Mouse (Mus musculus) urinary bladder, postnatal 10 days (tissue): Measurements from ENCODE around the gene Erp44.
A peak's percentile ranks its signal among the peaks of the same experiment; 100 is the strongest.

Experiments used
- DNase-seq: peaks from one replicate; pipeline ENCODE4 v3.0.0; 2022; ENCODE audit warnings: low spot score

Erp44 gene

DNA sequence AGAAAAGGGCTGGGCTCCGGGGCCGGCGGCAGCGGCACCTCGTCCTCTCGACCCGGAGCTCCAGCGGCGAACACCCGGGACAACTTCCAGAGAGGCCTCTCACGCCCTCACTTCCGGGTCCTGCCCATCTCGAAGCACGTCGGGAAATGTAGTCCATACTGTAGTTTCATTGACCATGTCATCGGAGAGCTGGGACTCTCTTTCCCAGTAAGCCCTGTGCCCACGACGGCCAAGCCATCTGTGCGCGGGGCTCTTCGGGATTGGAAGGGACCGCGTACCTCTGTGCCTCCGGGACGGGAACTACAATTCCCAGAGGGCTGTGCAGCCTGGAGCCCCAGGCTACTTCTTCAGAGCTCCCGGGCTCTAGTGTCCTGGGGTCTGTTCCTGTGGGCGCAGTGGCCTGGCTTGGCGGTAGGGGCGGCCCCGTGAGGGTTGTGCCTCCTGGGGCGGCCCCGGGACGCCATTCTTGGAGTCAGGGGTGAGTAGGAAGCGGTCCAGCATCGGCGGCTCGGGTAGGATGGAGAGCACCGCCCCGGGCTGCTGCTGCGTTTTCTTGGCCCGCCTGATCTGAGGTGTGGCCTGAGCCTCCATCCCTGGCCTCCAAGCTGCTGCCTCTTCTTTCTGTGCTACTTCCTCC is at the start of gene Erp44, which contains the start of gene Invs:
Gene Erp44, minus strand, starts transcription at position 61 of the 637 bp plus-strand sequence.
Gene Invs, plus strand, starts transcription at position 263 of the 637 bp plus-strand sequence.
- peak; percentile 58 for DNase-seq

DNA sequence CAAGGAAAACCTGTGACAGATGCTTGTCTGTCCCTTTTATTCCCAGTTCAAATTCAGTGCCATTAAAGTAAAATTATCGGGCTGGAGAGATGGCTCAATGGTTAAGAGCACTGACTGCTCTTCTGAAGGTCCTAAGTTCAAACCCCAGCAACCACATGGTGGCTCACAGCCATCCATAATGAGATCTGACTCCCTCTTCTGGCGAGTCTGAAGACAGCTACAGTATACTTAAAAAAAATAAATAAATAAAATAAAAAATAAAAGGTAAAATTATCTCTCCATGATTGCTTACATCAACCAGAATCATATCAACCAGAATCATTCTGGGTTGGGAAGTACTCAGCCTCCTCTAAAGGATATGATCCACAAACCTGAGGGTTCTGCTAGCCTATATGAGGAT is 48.7 kb upstream of the Erp44 start:
- DNase-seq, result no peak

DNA sequence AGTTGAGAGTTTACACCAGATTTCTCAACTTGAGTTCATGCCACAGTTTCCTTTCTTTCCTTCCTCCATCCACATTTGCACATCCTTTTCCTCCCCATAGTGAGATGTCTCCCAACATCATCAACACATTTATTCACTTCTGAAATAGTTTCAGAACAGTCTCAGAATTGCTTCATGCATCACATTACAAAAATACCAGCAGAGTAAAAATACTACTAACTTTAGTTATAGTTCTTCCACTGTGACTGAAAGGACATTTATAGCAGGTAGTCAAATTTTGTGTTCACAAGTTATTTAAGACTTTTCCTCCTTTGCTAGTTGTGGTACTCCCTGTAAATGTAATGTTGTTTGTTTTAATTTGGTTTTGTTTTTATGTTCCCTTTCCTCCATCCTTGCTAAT is 47.8 kb upstream of the Erp44 start:
- no peak for DNase-seq

DNA sequence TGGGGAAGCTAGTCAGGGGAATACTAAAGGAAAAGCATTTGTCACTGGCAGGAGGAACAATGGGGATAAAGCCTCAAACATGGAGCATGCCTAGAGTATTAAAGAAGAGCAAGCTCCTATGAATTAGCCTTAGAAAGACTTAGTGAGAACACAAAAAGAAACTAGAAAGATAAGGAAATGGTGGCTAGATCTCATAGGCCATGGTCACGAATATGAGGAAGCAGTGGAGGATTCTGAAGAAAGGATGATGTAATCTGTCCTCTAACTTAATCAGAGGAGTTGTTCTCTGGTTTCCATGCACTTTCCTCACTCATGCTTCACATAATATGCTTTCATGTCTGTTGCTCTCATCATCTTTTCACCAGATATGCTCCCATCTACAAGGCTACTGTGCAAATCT is 42.7 kb upstream of the Erp44 start:
- no peak for DNase-seq

DNA sequence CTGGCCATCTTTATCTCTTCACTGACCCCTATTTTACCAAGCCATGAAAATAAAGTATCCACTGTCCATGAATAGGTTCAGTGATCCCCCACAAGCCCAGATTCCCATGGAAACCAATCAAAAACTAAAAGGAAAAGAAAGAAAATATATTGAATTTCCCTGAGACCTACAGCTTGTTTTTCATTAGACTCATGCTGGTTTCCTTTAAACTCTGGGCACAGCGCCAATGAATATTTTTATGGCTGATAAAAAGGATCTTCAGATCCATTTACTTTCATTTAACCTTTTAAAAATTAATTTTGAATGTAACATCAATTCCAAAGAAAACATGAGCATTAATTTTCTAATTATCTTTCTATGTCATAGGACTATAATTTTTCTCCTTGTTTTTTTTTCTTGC is 41.9 kb upstream of the Erp44 start:
- no peak for DNase-seq

DNA sequence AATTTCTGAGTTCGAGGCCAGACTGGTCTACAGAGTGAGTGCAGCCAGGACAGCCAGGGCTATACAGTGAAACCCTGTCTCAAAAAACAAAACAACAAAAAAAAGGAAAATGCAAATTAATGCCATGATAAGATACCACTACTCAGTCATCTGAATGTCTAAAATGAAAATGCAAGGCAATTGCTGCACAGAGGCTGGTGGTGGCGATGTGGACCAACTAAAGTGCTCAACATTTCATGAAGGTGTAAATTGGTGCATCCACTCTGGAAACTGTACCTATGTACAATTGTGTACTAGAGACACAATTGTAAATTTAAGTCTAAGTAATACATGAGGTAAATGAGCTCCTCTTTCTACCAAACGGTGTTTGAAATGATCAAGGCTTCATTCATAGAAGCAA is 36.7 kb upstream of the Erp44 start:
- no peak for DNase-seq

DNA sequence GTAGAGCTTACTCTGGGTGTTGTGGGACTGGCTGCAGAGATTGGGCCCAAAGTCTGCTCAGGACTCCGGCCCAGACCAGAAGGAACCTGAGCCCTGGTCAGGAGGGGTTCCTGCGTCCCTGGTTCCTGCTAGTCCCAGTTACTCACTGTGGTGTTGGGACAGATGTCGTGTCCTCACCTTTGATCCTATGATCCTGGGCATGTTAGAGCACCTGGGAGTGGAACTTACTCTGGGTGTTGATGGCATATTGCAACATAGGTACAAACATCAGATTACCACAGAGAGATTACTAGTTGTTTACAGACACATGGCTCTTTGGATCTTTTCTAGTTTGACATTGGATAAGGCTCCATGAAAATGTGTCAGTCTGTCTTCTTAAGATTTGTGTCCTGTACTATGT is 35.5 kb upstream of the Erp44 start:
- no peak for DNase-seq

DNA sequence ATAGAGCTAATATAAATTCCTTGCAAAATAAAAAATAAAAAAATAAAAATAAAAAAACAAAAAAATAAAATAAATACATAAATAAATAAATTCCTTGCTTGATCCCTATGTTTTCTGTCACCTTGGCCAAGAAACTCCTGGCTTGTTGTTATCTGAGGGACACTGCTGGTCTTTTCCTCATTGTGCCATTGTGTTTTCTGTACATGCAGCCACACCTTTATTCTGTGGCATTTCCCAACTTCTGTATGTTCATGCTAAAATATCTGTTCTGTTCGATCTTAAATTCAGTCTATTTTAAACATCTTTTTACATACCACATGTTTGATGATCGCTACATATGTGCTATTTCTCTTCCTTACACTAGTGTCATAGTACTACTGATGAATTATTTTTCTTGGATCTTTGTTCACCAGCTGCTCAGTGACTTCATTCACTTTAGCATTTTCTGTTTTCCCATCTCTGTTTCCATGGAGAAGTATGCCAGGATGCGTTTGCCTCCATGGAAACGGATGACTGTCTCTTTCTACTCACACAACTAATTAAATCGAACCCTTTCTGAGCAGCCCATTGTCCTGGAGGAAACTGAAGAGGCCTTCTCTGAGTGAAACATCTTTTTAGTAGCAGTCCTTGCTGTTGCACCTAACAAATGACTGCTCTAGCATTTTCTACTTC is 7.9 kb upstream of the Erp44 start:
- DNase-seq, result no peak

DNA sequence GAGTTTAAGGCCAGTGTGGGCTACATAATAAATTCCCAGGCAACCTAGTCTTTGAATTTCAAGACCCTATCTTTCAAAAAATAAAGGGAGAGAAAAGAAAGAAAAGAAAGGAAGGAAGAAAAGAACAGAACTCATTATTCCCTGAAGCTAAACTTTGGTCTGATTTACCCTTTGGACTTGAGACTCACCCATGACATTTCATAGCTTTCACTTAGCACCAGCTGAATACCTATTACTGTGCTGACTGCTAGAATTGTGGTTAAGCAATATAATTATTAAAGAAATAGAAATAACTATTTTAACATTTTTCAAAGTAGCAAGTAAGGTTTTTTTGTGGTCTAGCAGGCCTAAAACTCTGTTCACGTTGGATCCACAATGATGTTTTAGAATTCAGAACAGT is 1.8 kb upstream of the Erp44 start:
- DNase-seq, result no peak

DNA sequence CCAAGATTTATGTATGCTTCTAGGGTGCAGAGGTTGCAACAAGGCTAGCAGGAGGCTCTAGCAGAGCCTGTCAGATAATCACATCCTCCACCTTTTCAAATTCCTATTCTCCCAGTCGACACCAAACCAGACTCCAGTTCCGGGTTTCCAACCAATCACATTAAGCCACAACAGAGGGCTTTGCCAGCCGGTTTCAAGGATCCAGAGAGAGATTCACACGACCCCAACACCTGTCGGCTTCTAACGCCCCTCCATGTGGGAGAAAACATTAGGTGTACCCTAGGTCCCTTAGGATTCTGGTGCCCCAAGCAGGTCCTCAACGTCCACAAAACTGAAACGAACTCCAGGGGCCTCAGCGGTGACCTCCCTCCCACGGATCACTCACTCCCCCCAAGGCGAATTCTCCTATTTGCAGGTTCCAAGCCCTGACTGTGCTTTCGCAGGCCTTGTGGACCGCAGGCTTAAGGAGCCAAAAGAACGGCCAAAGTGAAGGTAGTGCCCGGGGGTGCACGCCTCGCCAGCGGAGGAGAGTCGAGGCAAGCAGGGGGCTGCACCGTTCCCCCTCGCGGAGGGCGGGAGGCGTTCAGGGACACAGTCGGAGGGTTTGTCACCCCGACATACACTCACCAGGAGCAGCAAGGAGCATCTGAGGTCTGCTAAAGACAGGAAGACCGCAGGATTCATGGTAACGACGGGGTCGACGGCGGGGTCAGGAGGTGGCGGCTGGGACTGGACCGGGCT is 431 bp downstream of the Erp44 start:
- no peak for DNase-seq

DNA sequence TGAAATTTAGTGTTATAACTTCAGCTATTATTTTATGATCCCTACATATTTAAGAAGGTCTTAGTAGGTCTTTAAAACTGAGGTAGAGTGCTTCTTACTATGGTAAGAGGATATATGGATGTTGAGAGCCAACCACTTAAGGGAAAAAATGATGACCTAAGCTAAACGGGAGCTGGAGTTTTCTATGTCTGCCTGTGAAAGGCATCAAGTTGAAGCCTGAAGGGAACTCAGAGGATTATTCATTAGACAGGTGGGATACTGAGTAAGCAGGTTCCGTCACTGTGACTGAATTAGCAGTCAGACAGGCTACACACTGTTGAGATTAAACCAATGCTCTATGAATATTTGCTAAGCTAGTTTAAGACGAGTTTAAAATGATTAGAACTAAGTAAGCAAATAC is 2.3 kb downstream of the Erp44 start:
- DNase-seq, result no peak

DNA sequence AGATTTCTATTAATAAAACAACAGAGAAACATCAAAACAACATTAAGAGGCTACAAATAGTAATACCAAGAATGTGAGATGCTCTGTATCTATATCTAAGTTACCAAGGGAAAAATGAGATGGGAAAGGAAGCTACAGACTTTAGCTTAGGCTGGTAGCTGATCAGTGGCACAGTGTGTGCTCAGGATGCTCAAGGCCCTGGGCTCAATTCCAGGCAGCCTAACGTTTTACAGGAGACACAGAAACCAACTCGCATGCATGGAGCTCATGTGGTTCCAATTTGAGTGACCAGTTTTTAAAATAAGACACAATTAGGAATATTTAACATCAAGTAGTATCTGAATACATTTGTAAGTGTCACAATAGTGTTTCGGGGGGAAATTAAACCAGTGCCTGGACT is 3.6 kb downstream of the Erp44 start:
- DNase-seq, result no peak

DNA sequence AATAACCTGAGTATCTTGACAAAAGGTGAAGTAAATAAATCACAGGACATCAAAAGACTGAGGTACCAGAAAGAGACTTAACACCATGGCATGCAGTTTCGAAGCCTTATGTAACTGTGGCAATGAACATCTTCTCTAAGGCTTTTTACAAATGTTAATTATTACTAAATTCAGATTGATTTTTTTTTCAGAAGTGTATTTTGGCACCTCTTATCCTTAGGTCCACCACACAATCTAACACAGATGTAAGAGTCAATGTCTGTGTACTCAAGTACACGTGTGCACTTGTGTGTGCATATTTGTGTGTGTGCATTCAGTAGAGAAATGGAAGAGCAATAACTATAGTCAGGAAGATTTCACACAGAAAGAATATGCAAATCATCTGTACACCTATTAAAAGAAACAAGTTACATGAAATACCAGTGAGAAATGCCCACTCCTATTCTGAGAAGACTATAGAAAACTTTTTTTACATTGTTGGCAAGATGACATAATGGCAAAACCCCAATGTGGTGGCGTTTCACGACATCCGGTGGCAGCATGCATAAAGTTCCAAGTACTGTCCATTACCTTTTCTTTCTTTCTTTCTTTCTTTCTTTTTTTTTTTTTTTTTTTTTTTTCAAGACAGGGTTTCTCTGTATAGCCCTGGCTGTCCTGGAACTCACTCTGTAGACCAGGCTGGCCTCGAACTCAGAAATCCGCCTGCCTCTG is 6.1 kb downstream of the Erp44 start:
- DNase-seq, result no peak

DNA sequence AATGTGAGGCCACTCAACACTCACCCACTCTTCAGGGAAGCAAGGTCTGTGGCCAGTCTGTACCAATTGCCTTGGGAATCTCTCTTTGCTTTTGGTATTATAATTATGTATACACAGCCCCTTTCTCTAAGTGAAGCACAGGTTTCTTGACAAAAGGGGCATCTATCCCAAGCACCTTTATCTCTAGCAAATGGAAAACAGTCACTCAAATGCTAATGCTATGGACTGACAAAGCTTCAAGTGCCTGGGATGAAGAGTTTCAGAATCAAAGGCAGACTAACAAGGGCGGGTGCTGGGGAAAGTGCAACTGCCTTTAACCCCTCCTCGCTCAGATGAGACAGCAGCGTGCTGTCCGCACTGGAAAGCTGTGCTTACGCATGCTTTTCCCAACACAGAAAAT is 7.5 kb downstream of the Erp44 start:
- DNase-seq, result no peak

DNA sequence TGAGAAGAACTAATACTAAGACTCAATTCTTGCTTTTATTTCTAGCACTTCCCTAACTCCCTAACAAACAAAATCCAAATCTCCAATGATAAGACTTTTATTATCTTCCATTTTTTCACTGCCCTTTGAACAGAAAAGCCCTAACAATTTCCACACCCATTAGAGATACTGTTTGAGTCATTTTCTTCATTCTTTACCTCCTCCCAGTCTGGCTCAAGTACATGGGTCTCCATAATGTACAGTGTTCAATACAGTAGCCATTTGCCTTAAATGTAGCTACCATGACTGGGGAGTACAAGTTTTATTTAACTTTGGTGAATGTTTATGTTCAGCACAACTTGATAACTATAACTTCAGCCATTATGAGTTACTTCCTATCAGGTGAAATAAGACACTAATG is 8.8 kb downstream of the Erp44 start:
- DNase-seq, result no peak

DNA sequence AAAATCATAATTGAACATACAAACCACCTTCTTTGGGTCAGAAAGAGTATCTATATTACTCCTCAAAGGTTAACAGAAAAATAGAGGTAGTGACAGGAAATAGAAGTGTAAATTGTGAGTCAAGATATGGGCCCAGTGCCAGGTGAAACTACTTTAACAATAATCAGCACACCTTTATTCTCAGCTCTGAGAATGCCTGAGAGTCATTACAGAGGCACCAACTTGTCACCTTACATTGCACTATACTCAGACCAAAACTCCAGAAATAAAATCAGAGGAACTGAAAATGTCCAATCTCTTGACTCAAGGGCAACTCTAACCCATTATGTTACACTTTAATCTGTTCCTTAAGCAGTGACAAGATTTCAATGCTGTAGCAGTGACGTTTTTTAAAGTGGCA is 11.2 kb downstream of the Erp44 start:
- DNase-seq, result no peak

DNA sequence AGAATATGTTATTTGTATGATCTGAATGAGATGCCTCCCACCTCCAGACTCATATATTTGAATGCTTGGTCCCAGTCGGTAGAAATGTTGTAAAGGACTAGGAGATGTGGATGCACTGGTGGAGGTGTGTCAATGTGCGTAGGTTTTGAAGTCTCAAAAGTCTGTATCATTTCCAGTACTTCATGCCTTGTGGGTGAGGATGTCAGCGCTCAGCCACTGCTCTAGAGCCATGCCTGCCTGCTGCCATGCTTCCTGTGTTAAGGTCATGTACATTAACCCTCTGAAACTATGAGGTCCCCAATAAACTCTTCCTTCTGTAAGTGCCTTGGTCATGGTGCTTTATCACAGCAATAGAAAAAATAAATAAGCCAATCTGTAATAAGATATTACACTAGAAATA is 11.7 kb downstream of the Erp44 start:
- no peak for DNase-seq

DNA sequence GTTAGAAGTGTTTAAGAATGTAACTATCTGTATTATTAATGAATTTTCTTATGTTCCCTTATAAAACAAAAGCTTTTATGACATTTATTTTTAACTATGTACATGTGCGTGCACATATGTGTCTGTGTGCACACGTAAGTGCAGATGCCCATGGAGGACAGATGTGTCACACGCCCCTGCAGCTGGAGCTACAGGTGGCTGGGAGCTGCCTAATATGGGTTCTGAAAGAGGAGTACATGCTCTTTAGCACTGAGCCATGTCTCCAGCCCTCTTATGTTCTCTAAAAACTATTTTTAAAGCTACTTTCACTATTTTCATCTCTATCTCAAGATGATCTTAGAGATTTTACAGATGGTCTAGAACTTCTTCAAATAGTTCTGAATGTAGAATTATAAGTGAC is 21.3 kb downstream of the Erp44 start:
- DNase-seq, result no peak

DNA sequence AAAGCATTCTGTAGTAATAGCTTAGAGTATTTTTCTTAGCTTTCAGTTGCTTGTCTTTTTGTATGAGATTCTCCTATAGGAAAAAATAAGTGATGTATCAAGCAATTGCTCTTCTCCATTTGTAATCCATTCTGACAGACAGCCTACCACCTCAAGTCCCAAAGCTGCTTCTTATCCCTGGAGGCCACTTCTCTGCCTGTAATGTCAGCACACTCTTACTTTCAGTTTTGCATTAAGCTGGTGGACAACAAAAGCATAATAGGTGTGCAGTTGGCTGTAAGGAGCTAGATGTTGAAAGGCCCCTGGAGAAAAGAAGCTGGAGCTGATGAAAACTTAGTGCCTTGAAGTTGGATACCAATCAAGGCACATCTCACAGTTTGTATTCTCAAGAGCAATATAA is 26.1 kb downstream of the Erp44 start:
- no peak for DNase-seq

DNA sequence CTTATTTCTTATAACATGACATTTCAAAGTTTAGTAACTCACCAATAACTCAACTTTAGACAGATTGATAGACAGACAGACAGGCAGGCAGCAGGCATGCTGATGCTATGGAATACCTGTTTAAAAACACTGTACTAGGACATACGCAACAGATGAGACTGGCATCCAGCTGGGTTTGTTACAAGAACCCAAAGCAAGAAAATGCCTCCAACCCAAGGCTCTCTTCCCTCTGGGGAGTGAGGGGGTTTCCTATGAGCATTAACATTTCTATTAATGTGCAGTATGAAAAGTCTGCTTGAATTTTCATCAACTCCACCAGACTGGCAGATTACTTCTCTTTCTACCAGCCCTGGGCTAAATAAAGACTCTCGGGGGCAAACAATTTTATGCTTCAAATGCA is 35.1 kb downstream of the Erp44 start:
- no peak for DNase-seq

DNA sequence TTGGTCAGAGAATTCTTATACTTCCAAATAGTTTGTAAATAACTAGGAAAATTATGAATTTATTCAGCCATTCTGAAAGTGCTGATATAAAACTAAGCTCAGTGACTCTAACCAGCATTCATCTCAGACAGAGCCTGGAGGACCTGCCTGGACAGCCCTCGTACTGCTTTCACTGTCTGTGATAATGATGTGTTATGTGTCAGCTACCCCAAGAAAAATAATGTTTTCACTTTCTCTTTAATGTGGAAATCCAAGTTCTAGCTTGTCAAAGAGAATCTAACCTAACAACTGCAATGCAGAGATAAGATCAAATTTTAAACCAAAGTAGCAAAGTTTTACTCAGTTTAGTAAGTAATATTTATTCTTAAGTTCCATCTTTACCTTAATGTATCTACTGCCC is 35.6 kb downstream of the Erp44 start:
- DNase-seq, result no peak

DNA sequence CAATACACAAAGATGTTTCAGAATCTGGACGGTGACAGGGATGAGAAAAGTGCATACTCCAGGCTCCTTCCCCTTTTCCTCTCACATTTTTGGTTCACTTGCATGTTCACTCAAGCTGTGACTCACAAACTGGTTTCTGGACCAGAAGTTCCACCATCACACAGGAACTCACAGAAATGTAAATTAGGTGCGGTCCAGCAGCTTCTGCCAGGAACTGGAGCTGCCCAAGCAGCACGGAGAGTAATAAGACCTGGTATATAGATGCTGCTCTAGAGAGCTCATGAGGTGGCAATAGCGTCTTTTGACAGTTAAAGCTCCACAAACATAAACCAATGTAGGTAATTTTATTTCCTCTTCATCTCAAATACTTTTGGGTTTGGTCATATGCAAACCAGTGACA is 36.9 kb downstream of the Erp44 start:
- DNase-seq, result no peak

DNA sequence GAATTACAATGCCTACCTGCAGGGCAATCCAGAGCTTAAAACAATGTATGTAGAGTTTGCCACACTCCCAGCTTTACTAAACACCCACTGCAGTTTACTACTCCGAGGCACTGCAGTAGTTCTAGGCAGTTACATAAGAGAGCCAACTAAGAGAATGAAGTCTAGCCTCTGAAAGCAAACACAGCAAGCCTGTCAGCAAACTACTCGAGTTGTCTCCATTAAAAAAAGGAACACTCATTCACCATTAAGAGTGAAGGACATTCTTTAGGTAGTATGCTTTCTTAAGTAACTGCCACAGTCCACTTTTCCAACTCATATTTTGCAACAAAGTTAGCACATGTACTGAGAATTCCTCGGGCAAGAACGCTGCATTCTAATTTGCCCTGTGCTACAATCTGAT is 40.3 kb downstream of the Erp44 start:
- DNase-seq, result no peak
